Mouse (Mus musculus): ENCODE measurements around the gene Hipk2.

The Hipk2 gene

GRCm38 (mm10) chr6:38649545-38649944, 226.4 kb downstream of the Hipk2 start:
- no peak for DNase-seq (ENCODE audit: low read depth, low spot score)

All from c-Kit-negative CD71-positive TER-119-positive erythroid progenitor cells, embryonic 14.5 days (primary cell).